Mouse (Mus musculus) frontal cortex, postnatal 36 days (tissue): ENCODE results near the gene Fat3.
A peak's percentile ranks its signal among the peaks of the same experiment; 100 is the strongest.

Source experiments
- DNase-seq, 2 experiments: peaks; one replicate each; pipeline ENCODE4 v3.0.0; 2022; ENCODE audit warnings: low spot score in 2 of 2

Gene Fat3

GRCm38 (mm10) chr9:15948086-15948485 is 553.0 kb downstream of the Fat3 start:
- DNase-seq, result no peak

GRCm38 (mm10) chr9:15944182-15944581 is 556.9 kb downstream of the Fat3 start:
- DNase-seq, result no peak

DNA sequence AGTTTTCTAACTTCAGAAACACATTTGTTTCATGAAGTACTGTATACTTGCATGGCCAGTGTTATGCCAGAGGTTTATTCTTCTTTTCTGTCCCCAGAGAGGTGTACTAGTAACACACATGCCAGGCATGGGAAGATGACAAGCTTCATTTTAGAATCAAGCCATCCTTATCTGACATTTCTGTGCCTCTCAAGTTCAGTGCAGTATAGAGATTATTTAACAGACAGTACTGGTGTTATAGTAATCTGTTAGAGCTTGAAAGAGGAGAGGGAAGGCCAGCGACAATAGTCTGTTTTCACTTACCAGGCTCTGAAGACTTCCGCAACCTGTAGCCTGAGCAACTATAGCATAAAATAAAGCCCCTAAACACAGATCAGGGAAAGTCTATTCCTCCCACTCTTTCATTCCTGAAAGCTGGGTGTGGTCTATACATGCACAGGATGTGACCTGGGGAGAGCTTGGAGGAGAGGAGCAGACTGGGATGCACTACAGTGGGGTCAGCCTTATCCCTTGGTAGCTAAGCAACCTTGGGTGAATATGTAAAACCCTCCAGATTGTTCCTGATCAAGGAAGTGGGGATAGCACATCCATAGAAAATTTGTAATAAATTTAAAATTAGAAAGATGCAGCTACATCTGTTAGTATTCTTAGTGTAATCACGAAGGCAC is 557.5 kb downstream of the Fat3 start:
- no peak for DNase-seq

GRCm38 (mm10) chr9:15941818-15942217 is 559.3 kb downstream of the Fat3 start:
- DNase-seq, result no peak

DNA sequence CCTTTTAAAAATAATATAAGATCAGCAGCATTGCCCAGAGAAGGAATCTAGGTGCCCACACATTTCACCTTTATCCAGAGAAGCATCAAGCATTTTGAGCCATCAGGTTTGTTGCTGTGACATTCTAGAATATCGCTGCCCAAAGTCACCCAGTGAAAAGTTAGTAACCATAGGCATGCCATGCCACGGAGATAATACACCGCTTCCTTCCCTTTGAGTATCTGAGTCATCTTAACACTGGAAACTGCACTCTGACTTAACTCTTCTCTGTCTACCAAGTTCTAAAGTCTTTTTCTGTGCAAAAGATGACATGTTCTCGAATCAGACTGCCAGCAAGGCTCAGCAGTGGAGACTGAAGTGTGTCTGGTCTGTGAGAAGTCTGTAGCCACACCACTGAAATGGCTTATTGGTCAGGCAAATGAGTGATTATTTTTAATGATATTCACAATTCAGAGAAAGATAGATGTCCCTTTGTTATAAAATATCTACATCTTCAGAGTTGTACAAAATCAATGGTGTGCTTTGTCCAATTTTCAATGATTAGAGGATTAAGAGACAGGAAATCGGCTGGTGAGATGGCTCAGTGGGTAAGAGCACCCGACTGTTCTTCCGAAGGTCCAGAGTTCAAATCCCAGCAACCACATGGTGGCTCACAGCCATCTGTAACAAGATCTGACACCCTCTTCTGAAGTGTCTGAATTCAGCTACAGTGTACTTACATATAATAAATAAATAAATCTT is 560.0 kb downstream of the Fat3 start:
- no peak for DNase-seq

GRCm38 (mm10) chr9:15939594-15939993 is 561.5 kb downstream of the Fat3 start:
- no peak for DNase-seq

GRCm38 (mm10) chr9:15937837-15938514 is 563.1 kb downstream of the Fat3 start:
- no peak for DNase-seq

DNA sequence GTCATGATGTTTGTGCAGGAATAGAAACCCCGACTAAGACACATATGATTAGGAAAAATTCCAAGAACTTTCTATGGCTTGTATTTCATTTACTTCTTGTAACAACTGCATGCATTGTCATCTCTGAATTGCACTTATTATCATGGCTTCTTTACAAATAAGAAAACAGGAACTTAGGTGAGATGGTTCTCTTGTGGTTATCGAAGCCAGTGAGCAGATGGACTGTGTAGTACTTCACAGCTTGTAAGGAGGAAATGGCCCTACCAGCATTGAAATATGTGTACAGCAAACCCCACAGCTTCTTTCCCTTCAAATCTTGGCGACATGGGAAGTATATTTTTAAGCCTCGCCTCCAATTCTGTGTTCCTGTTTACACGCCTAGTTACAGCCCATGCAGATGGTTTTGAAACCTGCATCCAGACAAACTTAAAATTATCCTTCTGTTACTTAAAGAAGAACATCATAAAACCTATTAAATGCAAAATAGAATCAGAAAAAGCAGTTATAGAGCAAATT is 570.1 kb downstream of the Fat3 start:
- peak in 1 of 2 experiments; percentile 28 for DNase-seq

DNA sequence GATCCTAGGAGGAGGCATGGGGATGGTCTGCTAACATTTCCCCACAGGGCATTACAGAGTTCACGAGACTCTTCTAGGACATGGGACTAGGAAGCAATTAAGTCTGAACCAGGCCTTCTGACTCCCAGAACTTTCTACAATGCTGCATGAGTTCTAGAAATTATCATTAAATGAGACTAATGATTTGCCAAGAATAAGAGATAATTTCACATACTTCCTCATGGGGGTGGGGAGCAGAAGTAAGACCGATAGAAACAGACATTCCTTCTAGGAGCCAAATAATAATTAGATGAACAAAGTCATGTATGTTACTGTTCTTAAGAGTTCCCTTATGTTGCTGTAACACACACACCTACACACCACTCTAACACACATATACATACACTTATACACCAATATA is 572.8 kb downstream of the Fat3 start:
- DNase-seq, result no peak

GRCm38 (mm10) chr9:15927378-15928083 is 573.6 kb downstream of the Fat3 start:
- DNase-seq, result no peak

DNA sequence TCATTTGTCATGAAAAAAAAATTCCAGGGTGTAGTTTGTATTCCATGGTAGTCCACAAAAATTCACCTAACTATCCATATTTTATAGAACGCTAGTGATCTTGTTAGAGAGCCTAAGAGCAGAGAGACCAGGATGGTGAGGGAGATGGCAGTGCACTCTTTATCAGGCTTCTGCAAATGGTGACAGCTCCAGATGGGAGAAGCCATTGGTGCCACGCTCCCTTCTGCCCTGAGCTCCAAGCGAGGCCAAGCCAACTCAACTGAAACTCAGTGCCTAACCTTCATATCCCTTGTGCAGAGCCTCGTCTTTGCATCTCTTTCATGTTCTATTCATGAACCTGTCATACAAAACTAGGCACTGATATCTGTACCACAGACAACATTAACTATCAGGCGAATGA is 575.8 kb downstream of the Fat3 start:
- no peak for DNase-seq

GRCm38 (mm10) chr9:15920271-15920670 is 580.8 kb downstream of the Fat3 start:
- DNase-seq, result no peak

- DNase-seq, result no peak
These were observed 581.6 kb downstream of the Fat3 start for GRCm38 (mm10) chr9:15919373-15920005.

- DNase-seq, result no peak
These were observed 584.5 kb downstream of the Fat3 start for GRCm38 (mm10) chr9:15916600-15916999.

GRCm38 (mm10) chr9:15912735-15913134 is 588.4 kb downstream of the Fat3 start:
- DNase-seq, result no peak

DNA sequence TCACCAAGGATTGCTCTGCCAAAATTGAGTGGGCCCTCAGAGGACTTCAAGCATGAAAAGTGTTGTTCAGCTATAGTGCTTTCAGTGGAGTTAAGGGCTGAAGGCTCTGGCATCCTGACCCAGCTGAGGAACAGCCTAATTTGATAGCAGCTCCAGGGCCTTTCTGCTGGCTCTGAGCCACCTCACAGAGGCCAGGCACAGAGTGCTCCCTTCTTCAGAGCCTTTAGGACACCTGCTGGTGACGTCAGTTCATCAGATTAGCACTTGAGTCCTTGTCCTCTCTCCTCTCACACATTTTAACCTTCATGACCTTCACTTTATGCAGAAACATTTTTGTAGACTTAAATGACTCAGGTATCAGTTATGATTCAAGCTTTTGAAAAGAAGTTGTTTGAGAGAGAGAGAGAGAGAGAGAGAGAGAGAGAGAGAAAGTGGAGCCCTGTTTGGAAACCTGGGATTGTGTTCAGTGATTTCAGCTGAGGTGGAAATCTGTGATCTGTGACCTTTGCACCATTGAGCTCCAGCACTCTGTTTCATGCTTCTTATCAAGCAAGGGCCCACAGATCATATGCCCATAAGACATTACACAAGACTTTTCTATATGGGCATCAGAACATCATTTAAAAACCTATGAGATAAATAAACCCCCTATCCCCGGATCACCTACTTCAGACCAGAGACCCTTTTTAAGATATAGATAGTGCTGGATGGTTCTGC is 591.5 kb downstream of the Fat3 start:
- DNase-seq, result no peak

DNA sequence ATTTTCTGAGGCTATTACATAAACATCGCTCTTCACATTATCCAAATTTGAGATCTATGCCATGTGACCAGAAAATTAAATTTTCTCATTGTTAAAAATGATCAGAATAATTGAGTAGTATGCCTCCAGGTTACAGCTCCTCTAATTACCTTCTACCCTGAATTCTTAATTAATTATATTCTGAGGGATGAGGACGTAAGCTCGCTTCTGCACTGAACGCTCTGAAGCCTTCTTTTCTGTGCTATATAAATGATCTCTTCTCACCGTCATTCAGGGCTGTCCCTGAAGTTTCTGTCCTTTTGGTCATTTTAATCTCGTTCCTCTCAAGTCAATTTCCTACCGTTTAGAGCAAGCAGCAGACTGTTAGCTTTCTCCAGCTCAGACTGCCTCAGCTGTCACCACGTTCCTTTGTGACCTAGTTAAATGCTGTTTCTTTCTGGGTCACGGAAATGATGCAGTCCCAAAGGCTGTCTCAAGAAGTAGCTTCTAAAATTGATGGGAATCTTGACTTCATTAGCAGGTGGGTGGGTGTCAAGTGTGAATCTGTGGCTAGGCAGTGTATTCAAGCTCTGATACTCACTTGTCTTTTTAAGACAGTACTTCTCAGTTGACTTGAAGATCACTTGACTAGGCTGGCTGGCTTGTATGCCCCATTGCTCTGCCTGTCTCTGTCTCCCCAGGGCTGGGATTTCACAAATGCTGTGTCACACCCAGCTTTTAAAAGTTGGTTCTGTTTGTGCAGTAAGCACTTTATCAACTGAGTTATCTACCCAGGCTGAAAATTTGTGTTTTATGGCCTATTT is 596.9 kb downstream of the Fat3 start:
- DNase-seq, result peak in 1 of 2 experiments; percentile 29

DNA sequence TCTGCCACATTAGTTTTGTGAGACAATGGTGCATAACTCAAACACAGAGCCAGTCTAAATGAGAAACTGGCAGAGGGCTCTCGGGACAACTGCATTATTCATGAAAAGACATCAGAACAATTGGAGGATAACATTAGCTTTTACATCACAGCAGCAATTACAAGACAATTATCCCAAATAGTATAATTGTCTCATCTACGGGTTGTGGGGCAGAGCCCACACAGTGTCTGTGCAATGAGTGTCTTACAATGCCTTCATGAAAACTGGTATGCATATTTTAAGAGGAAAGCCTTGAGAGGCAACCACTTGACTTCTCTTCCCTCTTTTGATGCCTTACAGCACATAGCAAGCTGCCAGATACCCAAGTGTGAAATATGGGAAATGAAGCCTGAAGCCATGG is 603.0 kb downstream of the Fat3 start:
- no peak for DNase-seq

GRCm38 (mm10) chr9:15886756-15887155 is 614.3 kb downstream of the Fat3 start:
- peak; percentile 15 to 40 for DNase-seq

DNA sequence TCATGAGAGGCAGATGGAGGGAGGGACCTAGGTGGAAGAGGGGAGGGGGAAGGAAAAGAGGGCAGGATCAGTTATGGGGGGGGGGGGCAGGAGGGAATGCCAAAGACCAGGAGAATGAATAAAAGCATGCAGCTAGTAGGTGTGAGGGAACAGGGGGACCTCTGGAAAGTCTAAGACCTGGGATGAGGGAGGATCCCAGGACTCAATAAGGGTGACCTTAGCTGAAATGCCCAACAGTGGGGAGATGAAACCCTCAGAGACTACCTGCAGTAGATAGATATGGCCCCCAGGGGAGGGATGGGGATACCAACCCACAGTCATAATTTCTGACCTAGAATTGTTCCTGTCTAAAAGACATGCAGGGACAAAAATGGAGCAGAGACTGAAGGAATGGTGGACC is 620.3 kb downstream of the Fat3 start:
- no peak for DNase-seq
